Mouse (Mus musculus) E14TG2a.4 (cell line): ENCODE data around the gene Trp53i11.

Source experiments
- CTCF ChIP-seq: conservative IDR thresholded peaks from 2 replicates; pipeline ENCODE4 v1.5.1; 2014; ENCODE audit warnings: low read length
- NANOG ChIP-seq: IDR thresholded peaks from 2 replicates; pipeline ENCODE4 v1.6.1; 2014; ENCODE audit warnings: borderline replicate concordance, low read length, mixed read lengths

DNA sequence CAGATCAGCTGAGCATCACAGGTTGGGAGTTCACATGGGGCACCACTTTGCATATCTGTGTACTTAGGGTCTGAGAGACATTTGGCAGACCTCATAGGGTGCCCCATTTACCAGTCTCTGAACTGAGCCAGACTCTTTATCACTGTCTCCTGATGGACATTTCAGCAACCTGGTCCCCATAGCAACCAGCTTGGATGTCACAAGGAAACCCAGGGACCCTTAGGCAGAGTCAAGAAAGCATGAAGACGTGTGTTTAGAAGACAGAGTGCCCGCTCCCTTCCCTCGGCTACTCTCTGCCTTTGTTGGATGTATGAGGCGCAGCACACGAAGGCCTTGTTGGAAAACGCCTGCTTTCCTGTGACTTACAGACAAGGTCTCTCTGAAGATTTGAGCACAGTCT is 21.1 kb upstream of the Trp53i11 start:
- TF ChIP-seq CTCF (no peak), NANOG (no peak)
